Comparison of ENCODE assay signal across 41 mouse cellular contexts in genomic region chr5:27895961-27896360, GRCm38 (mm10). TPM values are rescaled to one million over a fixed set of nuclear protein-coding genes. Genes with fewer than 3 reads are reported as not detected.
"Had no signal": no experiment of that assay in that cellular context is flagged by ENCODE, and none has a peak within 500 bp of the region (broad histone marks: within the 10 kb centered on the region; RNA-seq: fewer than 3 reads in every experiment).

No protein-coding gene starts in this region.

- H3K4me3 ChIP-seq: heart, embryonic 12.5 days; heart, embryonic 13.5 days; heart, embryonic 15.5 days; hindbrain, embryonic 10.5 days; hindbrain, embryonic 12.5 days; hindbrain, embryonic 13.5 days; hindbrain, embryonic 15.5 days; intestine, embryonic 15.5 days; kidney, embryonic 15.5 days; layer of hippocampus, adult 2 months; left cerebral cortex, adult 2 months had no signal

- H3K4me1 ChIP-seq: heart, embryonic 12.5 days; heart, embryonic 13.5 days; heart, embryonic 15.5 days; hindbrain, embryonic 10.5 days; hindbrain, embryonic 12.5 days; hindbrain, embryonic 13.5 days; hindbrain, embryonic 15.5 days; intestine, embryonic 15.5 days; kidney, embryonic 15.5 days had no signal

- H3K9me3 ChIP-seq: heart, embryonic 13.5 days; heart, embryonic 15.5 days; hindbrain, embryonic 10.5 days; hindbrain, embryonic 12.5 days; hindbrain, embryonic 13.5 days; hindbrain, embryonic 15.5 days; intestine, embryonic 15.5 days; kidney, embryonic 15.5 days had no signal

- H3K36me3 ChIP-seq: heart, embryonic 12.5 days; heart, embryonic 13.5 days; heart, embryonic 15.5 days; hindbrain, embryonic 10.5 days; hindbrain, embryonic 12.5 days; hindbrain, embryonic 13.5 days; hindbrain, embryonic 15.5 days; intestine, embryonic 15.5 days; kidney, embryonic 15.5 days had no signal

- H3K27me3 ChIP-seq: heart, embryonic 12.5 days; heart, embryonic 13.5 days; heart, embryonic 15.5 days; hindbrain, embryonic 12.5 days; hindbrain, embryonic 13.5 days; hindbrain, embryonic 15.5 days; intestine, embryonic 15.5 days; kidney, embryonic 15.5 days had no signal

- H3K27ac ChIP-seq: heart, embryonic 13.5 days; heart, embryonic 15.5 days; hindbrain, embryonic 10.5 days; hindbrain, embryonic 12.5 days; hindbrain, embryonic 13.5 days; hindbrain, embryonic 14.5 days; hindbrain, embryonic 15.5 days; hindbrain, postnatal 0 days; intestine, embryonic 15.5 days; kidney, embryonic 15.5 days; kidney, postnatal 0 days; layer of hippocampus, adult 2 months; left cerebral cortex, adult 2 months had no signal

- ATAC-seq: hindbrain, embryonic 16.5 days; hindbrain, postnatal 0 days; inflammation-experienced regulatory T-cells, adult 6 months; intestine, embryonic 15.5 days; intestine, embryonic 16.5 days had no signal

- DNase-seq: heart, postnatal 10 days; heart, postnatal 14 days; heart, postnatal 36 days; kidney, adult 11 months; kidney, adult 18-20 months; kidney, adult 2 months; kidney, adult 8-10 months; kidney, adult 9 months; kidney, postnatal 10 days; kidney, postnatal 14 days; kidney, postnatal 25 days; kidney, postnatal 36 days; kidney, postnatal 4 days; layer of hippocampus, adult 9-11 months; layer of hippocampus, postnatal 36 days had no signal

- H3K9ac ChIP-seq: heart, embryonic 12.5 days; heart, embryonic 13.5 days; heart, embryonic 15.5 days; hindbrain, embryonic 12.5 days; hindbrain, embryonic 13.5 days; hindbrain, embryonic 14.5 days; hindbrain, embryonic 15.5 days; intestine, embryonic 15.5 days; kidney, embryonic 15.5 days had no signal

- H3K4me2 ChIP-seq: heart, embryonic 12.5 days; heart, embryonic 13.5 days; heart, embryonic 15.5 days; hindbrain, embryonic 12.5 days; hindbrain, embryonic 13.5 days; hindbrain, embryonic 14.5 days; hindbrain, embryonic 15.5 days; intestine, embryonic 15.5 days; kidney, embryonic 15.5 days had no signal

RNA-seq across cellular contexts. Expression of gene Htr5a, which starts 54.0 kb away (rescaled TPM):
- total RNA-seq: heart, adult 8-10 months; heart, postnatal 10 days; heart, postnatal 14 days; heart, postnatal 25 days; heart, postnatal 36 days; hematopoietic stem cell, adult 5-6 weeks had no signal
- polyA plus RNA-seq: heart, embryonic 12.5 days; heart, embryonic 13.5 days; heart, embryonic 14.5 days; heart, embryonic 15.5 days; heart, embryonic 16.5 days; heart, postnatal 0 days; hindbrain, embryonic 11.5 days; inflammation-experienced regulatory T-cells, adult 6 months; intestine, embryonic 15.5 days; intestine, embryonic 16.5 days; kidney, adult 2 months; kidney, embryonic 14.5 days; kidney, embryonic 15.5 days; kidney, embryonic 16.5 days; kidney, postnatal 0 days had no signal
